Mouse (Mus musculus) stomach, embryonic 16.5 days (tissue): ENCODE results near the gene Mrnip. TPM values are rescaled to one million over a fixed set of nuclear protein-coding genes. Genes with fewer than 3 reads are reported as not detected.

Experiments used
- ATAC-seq: fragments of 200-750 bp; cut with Nextera tagmentation; 2 replicates; pipeline ENCODE4 v1.8.0; 2017; ENCODE audit warnings: moderate number of reproducible peaks, moderate TSS enrichment; ENCODE audit not compliant: insufficient read depth, low FRiP score
- H3K27ac ChIP-seq: fragments of 300-500 bp; sonication (generic); 2 replicates; pipeline ENCODE4 v1.5.1; 2014; ENCODE audit warnings: low read length
- H3K27me3 ChIP-seq: fragments of 300-500 bp; sonication (generic); 2 replicates; pipeline ENCODE4 v1.6.1; 2014; ENCODE audit warnings: low read length, control low read depth, mixed read lengths; ENCODE audit not compliant: control insufficient read depth, insufficient read depth
- H3K36me3 ChIP-seq: fragments of 300-500 bp; sonication (generic); 2 replicates; pipeline ENCODE4 v1.6.1; 2014; ENCODE audit warnings: low read length; ENCODE audit not compliant: control insufficient read depth, insufficient read depth
- H3K4me1 ChIP-seq: fragments of 300-500 bp; sonication (generic); 2 replicates; pipeline ENCODE4 v1.6.1; 2014; ENCODE audit warnings: low read length, control low read depth, mixed read lengths; ENCODE audit not compliant: control insufficient read depth, insufficient read depth
- H3K4me2 ChIP-seq: fragments of 300-500 bp; sonication (generic); 2 replicates; pipeline ENCODE4 v1.6.1; 2014; ENCODE audit warnings: low read depth, low read length, mixed read lengths
- H3K4me3 ChIP-seq: fragments of 300-500 bp; sonication (generic); replicated peaks from 2 replicates; pipeline ENCODE4 v1.5.1; 2014; ENCODE audit warnings: mild to moderate bottlenecking, low read length
- H3K9ac ChIP-seq: fragments of 300-500 bp; sonication (generic); 2 replicates; pipeline ENCODE4 v1.6.1; 2014; ENCODE audit warnings: low read length
- H3K9me3 ChIP-seq: fragments of 300-500 bp; sonication (generic); replicated peaks from 2 replicates; pipeline ENCODE4 v1.6.1; 2016; ENCODE audit warnings: low read length, control low read depth; ENCODE audit not compliant: control insufficient read depth
- WGBS: fragments of 180-500 bp; shearing (Covaris S2); extraction: QIAGEN DNeasy Blood & Tissue Kit; methylation state at CpG from one replicate; pipeline ENCODE4 v1.1.7; 2014; 5-methylcytosine and 5-hydroxymethylcytosine counted together
- polyA plus RNA-seq: library from polyadenylated mRNA; unstranded; fragments of >200 nt; fragmentation: Nextera tagmentation; extraction: Ambion mirVana; gene quantifications from 2 replicates; pipeline ENCODE4 v1.2.1, GENCODE M21; 2015

Mrnip gene
- polyA plus RNA-seq, 1 experiment from 2014 or later: 12.5 TPM

GRCm38 (mm10) chr11:50155785-50156184, 18.5 kb upstream of the Mrnip start:
- Histone ChIP-seq H3K36me3 (peaks cover 38% of the 10 kb centered on the region), H3K27me3 (no peaks in the 10 kb centered on the region), H3K4me3 (no peak overlapping the region), H3K4me1 (no peaks in the 10 kb centered on the region), H3K9ac (no peak overlapping the region), H3K27ac (no peak overlapping the region), H3K9me3 (no peaks in the 10 kb centered on the region), H3K4me2 (no peak overlapping the region)
- WGBS: 91% methylated on average over 2 of the region's 2 CpGs
- no peak for ATAC-seq

DNA sequence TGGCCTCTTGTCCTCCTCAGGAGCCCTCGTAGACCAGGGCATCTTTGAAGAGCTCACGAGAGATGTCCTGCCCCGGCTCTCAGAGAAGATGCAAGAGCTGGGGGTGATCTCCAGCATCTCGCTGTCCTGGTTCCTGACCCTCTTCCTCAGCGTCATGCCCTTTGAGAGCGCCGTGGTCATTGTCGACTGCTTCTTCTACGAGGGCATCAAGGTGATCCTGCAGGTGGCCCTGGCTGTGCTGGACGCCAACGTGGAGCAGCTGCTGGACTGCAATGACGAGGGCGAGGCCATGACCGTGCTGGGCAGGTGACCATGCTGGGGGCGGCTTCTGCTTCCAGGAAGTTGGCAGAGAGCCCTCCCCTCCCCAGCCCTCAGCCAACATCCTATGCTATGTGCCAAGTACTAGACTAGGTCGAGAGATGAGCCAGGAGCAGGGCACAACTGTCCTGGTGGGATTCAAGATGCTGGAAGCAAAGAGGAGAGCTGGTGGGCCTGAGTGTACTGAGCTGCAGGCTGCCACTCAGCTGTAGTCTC, 17.5 kb upstream of the Mrnip start:
- Histone ChIP-seq H3K4me2 (no peak overlapping the region), H3K27ac (no peak overlapping the region), H3K27me3 (no peaks in the 10 kb centered on the region), H3K36me3 (peaks cover 31% of the 10 kb centered on the region), H3K4me3 (no peak overlapping the region), H3K4me1 (no peaks in the 10 kb centered on the region), H3K9me3 (no peaks in the 10 kb centered on the region), H3K9ac (no peak overlapping the region)
- no peak for ATAC-seq
- 94% methylated on average over 16 of the region's 16 CpGs for WGBS

- no peak overlapping the region for H3K27ac ChIP-seq
- ATAC-seq: no peak
- WGBS: 90% methylated on average over 7 of the region's 7 CpGs
- H3K4me3 ChIP-seq: no peak overlapping the region
- H3K9me3 ChIP-seq: no peaks in the 10 kb centered on the region
- H3K4me2 ChIP-seq: no peak overlapping the region
- no peaks in the 10 kb centered on the region for H3K27me3 ChIP-seq
- no peaks in the 10 kb centered on the region for H3K4me1 ChIP-seq
- no peak overlapping the region for H3K9ac ChIP-seq
- H3K36me3 ChIP-seq: peaks cover 20% of the 10 kb centered on the region; the same call in 1 of the 2 replicates
These were observed 15.9 kb upstream of the Mrnip start for GRCm38 (mm10) chr11:50158346-50158745.

- Histone ChIP-seq H3K9ac (no peak overlapping the region), H3K9me3 (no peaks in the 10 kb centered on the region), H3K4me1 (no peaks in the 10 kb centered on the region), H3K4me2 (no peak overlapping the region), H3K4me3 (no peak overlapping the region), H3K27ac (no peak overlapping the region), H3K27me3 (no peaks in the 10 kb centered on the region), H3K36me3 (peaks cover 21% of the 10 kb centered on the region; the same call in 1 of the 2 replicates)
- 67% methylated on average over 4 of the region's 4 CpGs for WGBS
- ATAC-seq: no peak
These were observed 14.9 kb upstream of the Mrnip start for GRCm38 (mm10) chr11:50159347-50159746.

DNA sequence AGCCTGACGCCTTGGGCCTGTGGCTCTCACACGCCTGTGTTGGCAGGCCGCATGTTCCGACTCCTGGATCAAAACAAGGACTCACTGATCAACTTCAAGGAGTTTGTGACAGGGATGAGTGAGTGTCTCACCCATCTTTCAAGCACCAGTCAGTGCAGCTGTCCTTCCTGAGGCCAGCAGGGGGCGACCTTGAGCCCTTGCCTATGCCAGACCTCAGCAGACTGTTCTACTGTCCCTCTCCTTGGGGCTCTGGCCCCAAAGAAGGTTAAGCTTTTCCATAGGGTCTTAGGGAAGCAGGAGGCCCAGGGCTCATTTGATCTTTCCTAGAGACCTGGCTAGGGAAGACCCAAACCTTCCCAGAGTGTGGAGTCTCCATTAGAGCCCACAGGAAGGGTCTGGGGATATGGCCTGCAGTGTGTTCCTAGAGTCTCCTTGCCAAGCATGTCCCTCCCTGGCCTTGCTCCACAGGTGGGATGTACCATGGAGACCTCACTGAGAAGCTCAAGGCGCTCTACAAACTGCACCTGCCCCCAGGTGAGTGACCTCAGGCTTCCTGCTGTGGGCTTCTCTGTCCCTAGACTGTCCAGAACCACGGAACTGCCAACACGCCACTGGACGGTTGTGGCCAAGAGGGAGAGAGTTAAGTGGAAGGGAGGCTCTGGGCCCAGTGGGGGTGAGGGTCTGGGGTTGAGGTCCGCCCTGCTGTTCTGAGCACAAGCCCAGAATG, 12.5 kb upstream of the Mrnip start:
- no peaks in the 10 kb centered on the region for H3K27me3 ChIP-seq
- ATAC-seq: peak; percentile 26; the same call in 1 of the 2 replicates
- no peak overlapping the region; the same call in 1 of the 2 replicates for H3K9ac ChIP-seq
- peaks cover 18% of the 10 kb centered on the region; the same call in 1 of the 2 replicates for H3K36me3 ChIP-seq
- no peaks in the 10 kb centered on the region for H3K9me3 ChIP-seq
- 64% methylated on average over 10 of the region's 10 CpGs for WGBS
- H3K27ac ChIP-seq: no peak overlapping the region
- no peak overlapping the region for H3K4me3 ChIP-seq
- no peak overlapping the region for H3K4me2 ChIP-seq
- H3K4me1 ChIP-seq: no peaks in the 10 kb centered on the region

GRCm38 (mm10) chr11:50162338-50163050, 11.8 kb upstream of the Mrnip start:
- no peak for ATAC-seq
- no peaks in the 10 kb centered on the region for H3K9me3 ChIP-seq
- H3K27ac ChIP-seq: no peak overlapping the region
- H3K4me2 ChIP-seq: no peak overlapping the region
- no peak overlapping the region for H3K9ac ChIP-seq
- no peaks in the 10 kb centered on the region for H3K27me3 ChIP-seq
- 0 out of 2 replicates have a peak, but pooled peaks cover 11% of the 10 kb centered on the region for H3K36me3 ChIP-seq
- 91% methylated on average over 3 of the region's 3 CpGs for WGBS
- H3K4me1 ChIP-seq: no peaks in the 10 kb centered on the region
- H3K4me3 ChIP-seq: no peak overlapping the region

DNA sequence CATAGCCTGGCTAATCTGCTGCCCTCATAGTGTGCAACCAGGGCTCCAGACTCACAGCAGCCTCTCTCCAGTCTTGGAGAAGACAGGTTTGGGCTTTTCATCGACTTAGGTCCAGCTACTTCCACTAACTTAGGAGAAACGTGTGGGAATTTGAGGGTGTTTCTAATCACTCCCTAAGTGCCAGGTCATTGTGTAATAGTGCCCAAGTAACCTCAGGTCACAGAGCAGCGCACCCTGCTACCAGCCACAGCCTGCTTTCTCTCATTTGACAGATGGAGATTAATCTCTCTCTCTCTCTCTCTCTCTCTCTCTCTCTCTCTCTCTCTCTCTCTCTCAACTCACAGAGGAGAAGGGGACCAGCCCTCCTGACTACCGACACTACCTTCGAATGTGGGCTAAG, 5.9 kb upstream of the Mrnip start:
- no peak overlapping the region for H3K27ac ChIP-seq
- H3K4me3 ChIP-seq: no peak overlapping the region
- H3K36me3 ChIP-seq: peaks cover 12% of the 10 kb centered on the region; the same call in 1 of the 2 replicates
- no peaks in the 10 kb centered on the region for H3K27me3 ChIP-seq
- ATAC-seq: no peak
- H3K9ac ChIP-seq: no peak overlapping the region
- no peak overlapping the region for H3K4me2 ChIP-seq
- H3K4me1 ChIP-seq: no peaks in the 10 kb centered on the region
- H3K9me3 ChIP-seq: no peaks in the 10 kb centered on the region
- WGBS: 76% methylated on average over 5 of the region's 5 CpGs

DNA sequence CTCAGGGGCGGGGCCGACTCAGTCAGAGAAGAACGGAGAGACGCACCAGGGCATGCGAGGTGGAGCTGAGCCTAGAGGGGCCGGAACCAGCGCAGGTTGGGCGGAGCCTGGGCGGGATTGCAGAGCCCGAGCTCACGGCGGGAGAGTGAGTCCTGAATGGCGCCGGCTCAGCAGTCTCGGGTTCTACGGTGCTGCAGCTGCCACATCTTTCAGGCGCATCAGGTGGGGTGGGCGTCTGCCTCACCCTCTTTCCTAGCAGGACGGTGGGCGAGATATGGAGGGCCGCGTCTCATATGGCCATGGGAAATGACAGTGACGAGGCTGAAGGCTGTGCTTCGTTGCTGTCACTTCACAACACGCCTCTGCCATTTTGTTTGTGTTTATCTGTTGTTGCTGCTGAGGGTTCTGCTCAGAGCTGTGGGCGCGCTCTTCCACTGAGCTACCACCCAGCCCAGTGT, 515 bp downstream of the Mrnip start:
- Histone ChIP-seq H3K27me3 (no peaks in the 10 kb centered on the region), H3K4me2 (peak overlapping the region; percentile 62), H3K27ac (0 out of 2 replicates have a peak overlapping the region, but pooled peaks have one; percentile 4), H3K36me3 (0 out of 2 replicates have a peak, but pooled peaks cover 4% of the 10 kb centered on the region), H3K9me3 (no peaks in the 10 kb centered on the region), H3K9ac (peak overlapping the region; percentile 79), H3K4me1 (peaks cover 5% of the 10 kb centered on the region; the same call in 1 of the 2 replicates), H3K4me3 (peak overlapping the region; percentile 65)
- peak; percentile 99 for ATAC-seq
- under 1% methylated on average over 27 of the region's 27 CpGs for WGBS

DNA sequence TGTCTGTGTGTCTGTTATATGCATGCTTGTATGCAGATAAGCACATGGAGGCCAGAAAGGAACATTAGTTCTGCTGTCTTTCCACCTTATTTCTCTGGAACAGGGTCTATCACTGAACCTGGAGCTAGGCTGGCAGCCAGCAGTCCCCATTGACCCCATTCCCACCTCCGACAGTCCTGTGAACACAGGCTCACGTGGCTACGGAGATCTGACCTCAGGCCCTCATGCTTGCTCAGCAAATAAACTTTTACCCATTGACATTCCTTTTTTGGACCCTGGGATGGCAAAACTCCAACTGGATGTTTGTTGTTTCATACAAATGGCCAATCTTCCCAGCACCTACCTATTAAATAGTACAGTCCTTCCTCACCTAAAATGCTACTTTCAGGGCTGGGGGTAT, 2.1 kb downstream of the Mrnip start:
- H3K36me3 ChIP-seq: 0 out of 2 replicates have a peak, but pooled peaks cover 4% of the 10 kb centered on the region
- no peak for ATAC-seq
- H3K4me3 ChIP-seq: no peak overlapping the region
- H3K27ac ChIP-seq: no peak overlapping the region
- H3K4me2 ChIP-seq: no peak overlapping the region
- H3K4me1 ChIP-seq: peaks cover 5% of the 10 kb centered on the region; the same call in 1 of the 2 replicates
- no peaks in the 10 kb centered on the region for H3K9me3 ChIP-seq
- 44% methylated on average over 3 of the region's 3 CpGs for WGBS
- H3K27me3 ChIP-seq: no peaks in the 10 kb centered on the region
- H3K9ac ChIP-seq: no peak overlapping the region
